Mouse (Mus musculus): ENCODE measurements around the gene Cnnm2. TPM values are rescaled to one million over a fixed set of nuclear protein-coding genes. Genes with fewer than 3 reads are reported as not detected.
A peak's percentile ranks its signal among the peaks of the same experiment; 100 is the strongest.

Gene Cnnm2
- polyA plus RNA-seq, 1 experiment from 2014 or later = 2.0 TPM

DNA sequence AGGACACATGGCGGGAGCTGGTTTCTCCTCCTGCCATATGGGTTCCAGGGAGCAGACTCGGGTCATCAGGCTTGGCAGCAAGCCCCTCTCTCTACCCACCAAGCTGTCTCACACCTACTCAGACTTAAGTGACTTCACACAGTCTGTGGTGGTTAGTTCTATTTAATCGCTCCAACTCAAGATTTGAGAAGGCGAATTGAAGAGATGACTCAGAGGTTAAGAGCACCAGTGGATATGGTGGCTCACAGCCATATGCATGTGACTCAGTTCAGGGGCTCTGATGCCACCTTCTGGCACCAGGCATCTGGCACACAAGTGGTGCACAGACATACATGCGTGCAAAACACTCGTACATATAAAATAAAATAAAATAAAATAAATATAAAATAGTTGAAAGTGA is 43.4 kb downstream of the Cnnm2 start:
- H3K4me2 ChIP-seq (replicated peaks; ENCODE audit: low read depth) = no peak overlapping the region
- peak; percentile 27 for TF ChIP-seq CTCF (IDR thresholded peaks at IDR 0.05; ENCODE audit: low read depth)
- no peak for TF ChIP-seq EP300 (optimal IDR thresholded peaks at IDR 0.05)

GRCm38 (mm10) chr19:46805933-46806688 is 44.7 kb downstream of the Cnnm2 start:
- Histone ChIP-seq H3K27ac (replicated peaks) (no peak overlapping the region), H3K4me2 (replicated peaks; ENCODE audit: low read depth) (no peak overlapping the region), H3K36me3 (ENCODE audit: control insufficient read depth, insufficient read depth, low read length) (no peaks in the 10 kb centered on the region), H3K9me3 (ENCODE audit: control insufficient read depth, low read length) (no peaks in the 10 kb centered on the region), H3K9ac (ENCODE audit: low read length) (no peak overlapping the region), H3K4me3 (ENCODE audit: low read depth, low read length) (no peak overlapping the region), H3K4me1 (replicated peaks; ENCODE audit: control insufficient read depth, insufficient read depth) (no peaks in the 10 kb centered on the region), H3K27me3 (ENCODE audit: control insufficient read depth, insufficient read depth, low read length) (no peaks in the 10 kb centered on the region)
- DNase-seq (ENCODE audit: low spot score) = no peak
- 69% methylated on average over 9 of the region's 9 CpGs for WGBS
- no peak for ATAC-seq (ENCODE audit: low FRiP score, low TSS enrichment)
- TF ChIP-seq CTCF (IDR thresholded peaks at IDR 0.05; ENCODE audit: low read depth) = no peak
- TF ChIP-seq EP300 (optimal IDR thresholded peaks at IDR 0.05) = no peak

More for the DNA sequence above, 43.4 kb downstream of the Cnnm2 start:
- Histone ChIP-seq H3K27me3 (ENCODE audit: control insufficient read depth, insufficient read depth, low read length) (no peaks in the 10 kb centered on the region), H3K36me3 (ENCODE audit: control insufficient read depth, insufficient read depth, low read length) (no peaks in the 10 kb centered on the region), H3K9me3 (ENCODE audit: control insufficient read depth, low read length) (no peaks in the 10 kb centered on the region), H3K4me3 (ENCODE audit: low read depth, low read length) (no peak overlapping the region), H3K4me1 (replicated peaks; ENCODE audit: control insufficient read depth, insufficient read depth) (no peaks in the 10 kb centered on the region), H3K27ac (replicated peaks) (no peak overlapping the region), H3K9ac (ENCODE audit: low read length) (no peak overlapping the region)
- 87% methylated on average over 6 of the region's 6 CpGs for WGBS
- no peak for DNase-seq (ENCODE audit: low spot score)
- ATAC-seq (ENCODE audit: low FRiP score, low TSS enrichment) = no peak

- Histone ChIP-seq H3K4me1 (replicated peaks; ENCODE audit: control insufficient read depth, insufficient read depth) (no peaks in the 10 kb centered on the region), H3K27me3 (ENCODE audit: control insufficient read depth, insufficient read depth, low read length) (no peaks in the 10 kb centered on the region), H3K4me2 (replicated peaks; ENCODE audit: low read depth) (no peak overlapping the region), H3K9me3 (ENCODE audit: control insufficient read depth, low read length) (no peaks in the 10 kb centered on the region), H3K4me3 (ENCODE audit: low read depth, low read length) (no peak overlapping the region), H3K36me3 (ENCODE audit: control insufficient read depth, insufficient read depth, low read length) (no peaks in the 10 kb centered on the region), H3K9ac (ENCODE audit: low read length) (no peak overlapping the region), H3K27ac (replicated peaks) (no peak overlapping the region)
- TF ChIP-seq CTCF (IDR thresholded peaks at IDR 0.05; ENCODE audit: low read depth) = no peak
- no peak for TF ChIP-seq EP300 (optimal IDR thresholded peaks at IDR 0.05)
- no peak for DNase-seq (ENCODE audit: low spot score)
- ATAC-seq (ENCODE audit: low FRiP score, low TSS enrichment) = no peak
- 97% methylated on average over 5 of the region's 5 CpGs for WGBS
Observed at GRCm38 (mm10) chr19:46808261-46808660, 46.9 kb downstream of the Cnnm2 start.

DNA sequence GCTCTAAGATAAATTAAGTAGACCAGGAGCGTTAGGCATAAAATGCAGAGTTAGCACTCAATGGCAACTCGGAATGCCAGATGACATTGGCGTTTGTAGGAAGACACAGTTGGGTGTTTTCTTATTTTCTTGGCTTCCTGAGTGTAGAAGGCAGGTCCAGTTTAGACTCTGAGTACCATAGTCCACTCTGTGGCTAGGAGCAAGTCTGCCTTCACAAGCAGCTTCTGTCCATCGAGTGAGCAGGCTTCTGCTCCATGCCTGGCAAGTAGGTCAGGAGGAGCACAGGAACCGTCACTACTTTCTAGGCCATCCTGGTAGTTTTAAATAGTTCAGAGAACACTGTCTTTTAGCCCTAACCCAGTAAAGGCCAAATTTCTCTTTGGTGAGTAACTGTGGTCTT is 47.6 kb downstream of the Cnnm2 start:
- 91% methylated on average over 5 of the region's 5 CpGs for WGBS
- no peak for ATAC-seq (ENCODE audit: low FRiP score, low TSS enrichment)
- Histone ChIP-seq H3K4me1 (replicated peaks; ENCODE audit: control insufficient read depth, insufficient read depth) (no peaks in the 10 kb centered on the region), H3K27me3 (ENCODE audit: control insufficient read depth, insufficient read depth, low read length) (no peaks in the 10 kb centered on the region), H3K4me3 (ENCODE audit: low read depth, low read length) (no peak overlapping the region), H3K27ac (replicated peaks) (no peak overlapping the region), H3K36me3 (ENCODE audit: control insufficient read depth, insufficient read depth, low read length) (no peaks in the 10 kb centered on the region), H3K9me3 (ENCODE audit: control insufficient read depth, low read length) (no peaks in the 10 kb centered on the region), H3K4me2 (replicated peaks; ENCODE audit: low read depth) (no peak overlapping the region), H3K9ac (ENCODE audit: low read length) (no peak overlapping the region)
- no peak for DNase-seq (ENCODE audit: low spot score)
- TF ChIP-seq EP300 (optimal IDR thresholded peaks at IDR 0.05) (no peak), CTCF (IDR thresholded peaks at IDR 0.05; ENCODE audit: low read depth) (no peak)

DNA sequence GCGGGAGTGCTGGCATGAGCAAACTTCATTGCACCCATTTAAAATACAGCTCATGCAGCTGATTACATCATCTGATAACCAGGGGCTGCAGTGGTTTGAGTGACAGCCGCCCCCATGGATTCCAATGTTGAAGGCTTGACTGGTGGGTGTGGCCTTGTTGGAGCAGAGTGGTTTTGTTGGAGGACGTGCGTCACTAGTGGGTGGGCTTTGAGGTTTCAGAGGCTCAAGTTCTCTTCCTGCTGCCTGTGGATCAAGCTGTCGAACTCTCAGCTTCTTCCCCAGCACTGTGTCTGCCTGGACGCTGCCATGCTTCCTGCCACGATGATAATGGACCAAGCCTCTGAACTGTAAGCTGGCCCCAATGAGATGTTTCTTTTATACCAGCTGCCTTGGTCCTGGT is 57.9 kb downstream of the Cnnm2 start:
- Histone ChIP-seq H3K4me2 (replicated peaks; ENCODE audit: low read depth) (no peak overlapping the region), H3K9ac (ENCODE audit: low read length) (no peak overlapping the region), H3K36me3 (ENCODE audit: control insufficient read depth, insufficient read depth, low read length) (no peaks in the 10 kb centered on the region), H3K4me3 (ENCODE audit: low read depth, low read length) (no peak overlapping the region), H3K27ac (replicated peaks) (no peak overlapping the region), H3K27me3 (ENCODE audit: control insufficient read depth, insufficient read depth, low read length) (no peaks in the 10 kb centered on the region), H3K4me1 (replicated peaks; ENCODE audit: control insufficient read depth, insufficient read depth) (no peaks in the 10 kb centered on the region), H3K9me3 (ENCODE audit: control insufficient read depth, low read length) (no peaks in the 10 kb centered on the region)
- DNase-seq (ENCODE audit: low spot score) (no peak), ATAC-seq (ENCODE audit: low FRiP score, low TSS enrichment) (no peak)
- TF ChIP-seq EP300 (optimal IDR thresholded peaks at IDR 0.05) (no peak), CTCF (IDR thresholded peaks at IDR 0.05; ENCODE audit: low read depth) (no peak)
- 54% methylated on average over 7 of the region's 7 CpGs for WGBS

DNA sequence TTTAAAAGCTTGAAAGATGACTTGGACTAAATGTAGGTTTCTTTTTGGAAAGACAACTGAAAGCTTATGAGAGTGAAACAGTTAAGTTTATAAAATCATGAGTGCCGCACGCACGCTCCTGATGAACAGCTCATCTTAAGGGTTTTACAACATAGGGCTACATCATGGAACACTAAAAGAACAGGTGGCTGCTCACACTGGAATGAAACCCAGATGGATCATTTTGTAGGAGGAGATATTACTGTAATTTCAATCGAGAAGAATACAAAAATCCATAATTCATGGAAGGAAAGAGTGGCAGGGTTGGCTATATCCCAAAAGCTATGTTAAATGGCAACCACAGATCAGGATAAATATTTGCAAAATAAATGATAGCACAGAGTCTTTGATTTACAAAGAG is 61.1 kb downstream of the Cnnm2 start:
- no peak for TF ChIP-seq EP300 (optimal IDR thresholded peaks at IDR 0.05)
- TF ChIP-seq CTCF (IDR thresholded peaks at IDR 0.05; ENCODE audit: low read depth) = no peak
- Histone ChIP-seq H3K36me3 (ENCODE audit: control insufficient read depth, insufficient read depth, low read length) (no peaks in the 10 kb centered on the region), H3K27me3 (ENCODE audit: control insufficient read depth, insufficient read depth, low read length) (no peaks in the 10 kb centered on the region), H3K9ac (ENCODE audit: low read length) (no peak overlapping the region), H3K4me1 (replicated peaks; ENCODE audit: control insufficient read depth, insufficient read depth) (no peaks in the 10 kb centered on the region), H3K9me3 (ENCODE audit: control insufficient read depth, low read length) (no peaks in the 10 kb centered on the region), H3K27ac (replicated peaks) (no peak overlapping the region), H3K4me3 (ENCODE audit: low read depth, low read length) (no peak overlapping the region), H3K4me2 (replicated peaks; ENCODE audit: low read depth) (no peak overlapping the region)
- 72% methylated on average over 4 of the region's 4 CpGs for WGBS
- DNase-seq (ENCODE audit: low spot score) = no peak
- ATAC-seq (ENCODE audit: low FRiP score, low TSS enrichment) = no peak

Data from stomach, postnatal 0 days (tissue).